Mouse (Mus musculus) kidney, postnatal 36 days (tissue): ENCODE measurements around the gene Bud31.
"Not testable (repeated sequence)": the region's sequence is repeated elsewhere in the genome, so short reads cannot be mapped to it uniquely, and the experiment has no call there.

Experiments
- DNase-seq, 2 experiments: peaks; one replicate each; pipeline ENCODE4 v3.0.0; 2021 to 2022; ENCODE audit warnings: mixed read lengths in 2 of 2

Bud31 gene

GRCm38 (mm10) chr5:145139571-145140519 is at the start of gene Bud31, which contains the start of gene Pdap1:
TSS of gene Bud31 (plus strand) at chr5:145140362.
TSS of gene Pdap1 (minus strand) at chr5:145140238.
- peak; percentile 95 to 96 for DNase-seq

- DNase-seq = no peak
Measured at GRCm38 (mm10) chr5:145096195-145096594, 44.0 kb upstream of the Bud31 start.

- no peak for DNase-seq
Measured at GRCm38 (mm10) chr5:145098340-145098821, 41.8 kb upstream of the Bud31 start.

- no peak for DNase-seq
Measured at GRCm38 (mm10) chr5:145100960-145101359, 39.2 kb upstream of the Bud31 start.

- not testable (repeated sequence) for DNase-seq
Measured at GRCm38 (mm10) chr5:145101451-145101850, 38.7 kb upstream of the Bud31 start.

- no peak for DNase-seq
Measured at GRCm38 (mm10) chr5:145102706-145103105, 37.5 kb upstream of the Bud31 start.

- DNase-seq = no peak
Measured at GRCm38 (mm10) chr5:145104328-145104727, 35.8 kb upstream of the Bud31 start.

GRCm38 (mm10) chr5:145105694-145106275 is 34.4 kb upstream of the Bud31 start:
- no peak for DNase-seq

- DNase-seq = no peak
Measured at GRCm38 (mm10) chr5:145110401-145110800, 29.8 kb upstream of the Bud31 start.

- DNase-seq = no peak
Measured at GRCm38 (mm10) chr5:145112566-145112965, 27.6 kb upstream of the Bud31 start.

- DNase-seq = peak in 1 of 2 experiments; percentile 12
Measured at GRCm38 (mm10) chr5:145113416-145113815, 26.7 kb upstream of the Bud31 start.

- peak; percentile 83 to 90 for DNase-seq
Measured at GRCm38 (mm10) chr5:145114071-145114605, 26.0 kb upstream of the Bud31 start, which contains the start of gene Arpc1b. TSS of gene Arpc1b (plus strand) at chr5:145114215.

GRCm38 (mm10) chr5:145114606-145115473 is 25.3 kb upstream of the Bud31 start:
- DNase-seq = peak; percentile 60 to 78

- DNase-seq = no peak
Measured at GRCm38 (mm10) chr5:145115736-145116135, 24.4 kb upstream of the Bud31 start.

GRCm38 (mm10) chr5:145116316-145116715 is 23.8 kb upstream of the Bud31 start:
- peak; percentile 73 to 89 for DNase-seq

GRCm38 (mm10) chr5:145116916-145117315 is 23.2 kb upstream of the Bud31 start:
- DNase-seq = peak; percentile 61 to 84

GRCm38 (mm10) chr5:145118005-145118404 is 22.2 kb upstream of the Bud31 start:
- DNase-seq = peak; percentile 46 to 58

- DNase-seq = no peak
Measured at GRCm38 (mm10) chr5:145118461-145118860, 21.7 kb upstream of the Bud31 start.

GRCm38 (mm10) chr5:145119385-145119784 is 20.8 kb upstream of the Bud31 start:
- peak in 1 of 2 experiments; percentile 39 for DNase-seq

GRCm38 (mm10) chr5:145120921-145121320 is 19.2 kb upstream of the Bud31 start:
- no peak for DNase-seq

GRCm38 (mm10) chr5:145123396-145123795 is 16.8 kb upstream of the Bud31 start:
- DNase-seq = no peak

- DNase-seq = no peak
Measured at GRCm38 (mm10) chr5:145126580-145126979, 13.6 kb upstream of the Bud31 start.
